Mouse (Mus musculus) adrenal gland, adult 2 months (tissue): ENCODE results near the gene Wdr62. TPM values are rescaled to one million over a fixed set of nuclear protein-coding genes. Genes with fewer than 3 reads are reported as not detected.
"Not testable (repeated sequence)": the region's sequence is repeated elsewhere in the genome, so short reads cannot be mapped to it uniquely, and the experiment has no call there.

ENCODE experiments used
- DNase-seq: peaks from one replicate; pipeline ENCODE4 v3.0.0; 2021
- polyA plus RNA-seq: library from polyadenylated mRNA; depleted of rRNA; stranded (reverse); fragments of >200 nt; gene quantifications from 2 replicates; pipeline ENCODE4 v1.2.3, GENCODE M21; 2012; rRNA removed
- total RNA-seq, 2 experiments: library from RNA; stranded (reverse); gene quantifications; 2 replicates each; pipeline ENCODE4 v1.2.3; 2021

Gene Wdr62
- total and polyA plus RNA-seq, 3 experiments = 4.8 to 17.6 (median 6.1) TPM

GRCm38 (mm10) chr7:30205383-30205782 lies 74.8 kb downstream of the Wdr62 start:
- peak; percentile 70 for DNase-seq

- peak; percentile 46 for DNase-seq
These were observed 75.8 kb downstream of the Wdr62 start for GRCm38 (mm10) chr7:30204380-30204779.

GRCm38 (mm10) chr7:30202895-30203690 lies 77.1 kb downstream of the Wdr62 start:
- DNase-seq = peak; percentile 86

DNA sequence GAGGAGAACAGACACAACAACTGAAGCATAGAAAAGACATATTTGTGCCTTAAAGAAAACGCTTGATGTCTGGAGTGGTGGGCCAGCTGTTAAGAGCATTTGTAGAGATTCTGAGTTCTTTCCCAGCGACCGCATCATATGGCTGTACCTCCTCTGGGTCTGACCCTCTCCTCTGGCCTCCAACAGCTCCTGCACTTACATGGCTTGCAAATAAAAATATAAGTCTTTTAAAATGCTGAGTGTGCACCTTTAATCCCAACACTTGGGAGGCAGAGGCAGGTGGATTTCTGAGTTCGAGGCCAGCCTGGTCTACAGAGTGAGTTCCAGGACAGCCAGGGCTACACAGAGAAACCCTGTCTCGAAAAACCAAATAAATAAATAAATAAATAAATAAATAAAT lies 79.6 kb downstream of the Wdr62 start:
- not testable (repeated sequence) for DNase-seq

GRCm38 (mm10) chr7:30200200-30200599 lies 80.0 kb downstream of the Wdr62 start:
- peak; percentile 46 for DNase-seq

- DNase-seq = no peak
These were observed 80.6 kb downstream of the Wdr62 start for GRCm38 (mm10) chr7:30199498-30200139.

GRCm38 (mm10) chr7:30198481-30198971 lies 81.7 kb downstream of the Wdr62 start, which contains the start of gene Capns1:
Gene Capns1, minus strand, starts transcription at chr7:30198811.
- peak; percentile 78 for DNase-seq

GRCm38 (mm10) chr7:30197592-30198129 lies 82.6 kb downstream of the Wdr62 start:
- no peak for DNase-seq

DNA sequence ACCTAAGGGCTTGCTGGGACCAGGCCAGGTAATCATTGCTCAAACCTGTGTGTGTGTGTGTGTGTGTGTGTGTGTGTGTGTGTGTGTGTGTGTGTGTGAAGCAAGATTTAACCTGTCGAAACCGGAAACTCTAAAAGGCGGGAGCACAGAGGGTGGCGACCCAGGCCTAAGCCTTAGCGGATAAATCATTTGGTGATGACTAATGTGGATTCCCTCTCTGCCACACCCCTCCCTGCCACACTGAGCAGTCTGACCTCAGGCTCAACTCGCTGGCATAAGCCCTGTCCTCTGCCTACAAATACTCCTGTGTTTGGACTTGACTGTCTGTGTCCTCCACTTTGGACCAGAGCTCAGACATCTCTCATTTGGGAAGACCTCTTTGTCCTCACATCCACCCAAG lies 84.0 kb downstream of the Wdr62 start:
- DNase-seq = peak; percentile 81

DNA sequence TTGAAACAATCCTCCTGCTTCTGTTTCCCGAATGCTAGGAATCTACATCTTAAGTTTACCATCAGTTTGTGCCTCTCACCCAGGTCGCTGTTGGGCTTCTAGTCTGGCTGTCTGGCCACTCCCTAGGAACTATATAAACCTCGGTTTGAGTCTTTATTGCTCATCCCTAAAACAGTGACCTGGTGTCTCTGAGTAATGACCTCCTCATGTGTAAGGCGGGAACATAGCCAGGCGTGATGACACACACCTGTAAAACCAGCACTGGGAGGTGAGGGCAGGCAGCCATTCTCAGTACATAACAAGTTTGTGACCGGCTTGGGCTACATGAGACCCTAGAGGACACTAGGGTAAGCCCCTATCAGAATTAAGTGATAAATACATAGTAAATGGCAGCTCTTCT lies 84.8 kb downstream of the Wdr62 start:
- DNase-seq = no peak

DNA sequence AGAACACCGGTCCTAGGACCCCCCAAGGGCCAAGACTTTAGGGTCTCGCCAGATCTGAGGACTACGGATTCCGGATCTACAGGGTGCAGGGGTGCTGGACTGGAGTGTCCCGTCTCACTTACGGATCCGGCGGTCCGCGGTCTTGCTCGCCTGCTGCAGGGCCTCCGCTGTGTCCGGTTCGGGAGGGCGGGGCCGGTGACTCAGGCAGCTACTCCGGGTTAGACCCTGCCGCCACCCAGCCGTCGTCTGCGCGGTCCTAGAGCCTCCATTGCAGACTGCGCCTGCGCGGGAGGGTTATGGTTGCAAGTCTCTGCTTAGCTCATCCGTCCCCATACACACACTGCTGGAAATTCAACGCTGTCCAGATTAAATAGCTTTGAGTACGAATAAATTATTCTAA lies 85.3 kb downstream of the Wdr62 start:
- DNase-seq = peak; percentile 98

DNA sequence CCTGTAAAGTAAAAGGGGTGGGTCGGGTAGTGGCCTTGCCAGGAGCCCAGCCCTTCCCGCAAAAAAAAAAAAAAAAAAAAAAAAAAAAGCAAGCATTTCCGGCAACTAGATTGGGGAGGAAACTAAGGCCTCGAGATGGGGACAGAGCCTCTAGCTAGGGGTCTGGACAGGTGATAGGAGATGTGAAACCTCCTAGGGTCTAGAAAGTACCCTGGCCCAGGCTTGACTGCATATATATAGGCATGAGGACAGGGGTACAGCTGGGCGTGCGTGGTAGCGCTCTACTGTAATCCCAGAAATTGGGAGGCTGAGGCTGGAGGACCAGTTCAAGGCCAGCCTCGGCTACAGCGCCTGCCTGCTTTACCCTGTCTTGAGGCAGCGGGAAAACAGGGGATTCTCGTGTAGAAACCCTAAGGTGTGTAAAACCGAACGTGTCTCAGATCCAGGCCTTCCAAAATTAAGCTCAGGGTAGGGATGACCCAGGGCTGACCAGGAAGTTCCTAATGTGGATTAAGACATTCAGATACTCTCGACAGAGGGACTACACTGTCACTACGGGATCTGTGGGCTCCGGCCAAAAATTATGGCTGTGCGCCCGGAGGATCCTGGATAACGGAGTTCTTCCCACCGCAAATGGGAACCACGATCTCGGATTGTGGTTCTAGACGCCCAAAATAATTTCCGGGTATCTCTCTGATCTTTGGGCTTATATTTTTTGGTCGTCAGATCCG lies 86.0 kb downstream of the Wdr62 start:
- DNase-seq = peak; percentile 72

DNA sequence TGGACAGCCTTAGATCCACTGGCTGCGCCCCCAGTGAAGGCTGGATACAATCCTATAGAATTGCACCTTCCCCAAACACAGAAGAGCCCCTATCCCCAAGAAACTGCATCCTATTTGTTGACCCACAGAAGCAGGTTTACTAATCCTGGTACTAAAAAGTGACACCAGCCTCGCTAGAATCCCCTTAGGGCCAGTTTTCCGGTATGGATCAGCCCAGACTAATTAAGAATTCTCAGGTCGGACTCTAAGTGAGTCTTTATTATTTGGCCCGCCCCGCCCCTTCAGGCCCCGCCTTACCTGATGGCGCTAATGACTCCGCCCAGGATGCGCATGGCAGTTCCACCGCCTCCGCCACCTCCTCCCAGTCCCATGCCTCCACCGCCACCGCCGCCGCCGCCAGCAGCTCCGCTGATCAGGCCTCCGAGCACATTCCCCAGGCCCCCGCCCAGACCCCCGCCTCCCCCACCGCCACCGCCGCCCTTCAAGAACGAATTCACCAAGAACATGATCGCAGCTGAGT lies 86.6 kb downstream of the Wdr62 start:
- DNase-seq = peak; percentile 91

DNA sequence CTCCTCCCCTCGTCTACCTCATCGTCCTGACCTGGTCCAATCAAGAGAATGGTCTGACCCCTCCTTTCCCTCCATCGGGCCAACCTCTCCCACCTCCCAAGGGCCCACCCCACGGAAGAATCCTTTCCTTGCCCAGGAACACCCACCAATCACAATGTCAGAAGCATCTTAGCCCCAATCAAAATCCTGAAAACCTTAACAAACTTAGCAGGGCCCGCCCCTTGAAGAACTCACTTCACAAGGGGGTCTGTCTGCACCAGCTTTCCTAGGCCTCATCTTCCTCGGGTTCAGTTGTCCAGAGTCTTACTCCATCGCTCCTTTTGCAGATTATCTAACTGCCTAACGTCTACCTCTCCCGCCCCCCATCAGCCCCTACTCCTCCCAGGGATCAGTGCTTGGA lies 87.2 kb downstream of the Wdr62 start:
- no peak for DNase-seq

GRCm38 (mm10) chr7:30192088-30192487 lies 88.1 kb downstream of the Wdr62 start:
- DNase-seq = no peak

Other genes starting within 250 kb of the Wdr62 start
- gene Zfp14, start 229.0 kb downstream of the Wdr62 start, total RNA-seq = 1 to 10 TPM; 2.1 to 2.8 TPM
- gene Zfp14, start 229.0 kb downstream of the Wdr62 start, polyA plus RNA-seq = 0.81 and 1.7 TPM in 2 replicates
- 1 to 10 TPM; 1.6 to 2.5 TPM for gene Zfp82, start 207.5 kb downstream of the Wdr62 start, total RNA-seq
- gene Zfp82, start 207.5 kb downstream of the Wdr62 start, polyA plus RNA-seq = 0.06 and 0.11 TPM in 2 replicates
- under 1 TPM in 1 of 2 experiments, not detected in 1; 0.73 TPM for gene Gm26920, start 190.0 kb downstream of the Wdr62 start, total RNA-seq
- gene Gm26920, start 190.0 kb downstream of the Wdr62 start, polyA plus RNA-seq = not detected in 2 replicates
- 1 to 10 TPM; 2.2 to 2.6 TPM for gene Zfp566, start 189.9 kb downstream of the Wdr62 start, total RNA-seq
- gene Zfp566, start 189.9 kb downstream of the Wdr62 start, polyA plus RNA-seq = 1.5 and 1.6 TPM in 2 replicates
- gene Zfp260, start 185.6 kb downstream of the Wdr62 start, total RNA-seq = 10 to 100 TPM; 35.4 to 39.5 TPM
- gene Zfp260, start 185.6 kb downstream of the Wdr62 start, polyA plus RNA-seq = 6.2 and 9.7 TPM in 2 replicates
- 1 to 10 TPM; 2.5 to 4.2 TPM for gene Zfp382, start 158.5 kb downstream of the Wdr62 start, total RNA-seq
- gene Zfp382, start 158.5 kb downstream of the Wdr62 start, polyA plus RNA-seq = 0.07 and 0.44 TPM in 2 replicates
- gene Zfp146, start 110.7 kb downstream of the Wdr62 start, total RNA-seq = 10 to 100 TPM; 45.7 to 52.1 TPM
- 2.2 and 2.5 TPM in 2 replicates for gene Zfp146, start 110.7 kb downstream of the Wdr62 start, polyA plus RNA-seq
- 100 to 1,000 TPM; 353 to 482 TPM for gene Cox7a1, start 96.3 kb downstream of the Wdr62 start, total RNA-seq
- gene Cox7a1, start 96.3 kb downstream of the Wdr62 start, polyA plus RNA-seq = 27.2 and 28.9 TPM in 2 replicates
- gene Capns1, start 81.6 kb downstream of the Wdr62 start, total RNA-seq = 100 to 1,000 TPM; 629 to 666 TPM
- gene Capns1, start 81.6 kb downstream of the Wdr62 start, polyA plus RNA-seq = 1,680 and 2,038 TPM in 2 replicates
- 10 to 100 TPM; 74.2 to 84.9 TPM for gene Polr2i, start 48.5 kb downstream of the Wdr62 start, total RNA-seq
- gene Polr2i, start 48.5 kb downstream of the Wdr62 start, polyA plus RNA-seq = 77.0 and 78.9 TPM in 2 replicates
- 100 to 1,000 TPM in 1 of 2 experiments, 10 to 100 TPM in 1; 74.9 to 116 TPM for gene Tbcb, start 48.1 kb downstream of the Wdr62 start, total RNA-seq
- gene Tbcb, start 48.1 kb downstream of the Wdr62 start, polyA plus RNA-seq = 40.3 and 41.9 TPM in 2 replicates
- gene Ovol3, start 44.7 kb downstream of the Wdr62 start, total RNA-seq = not detected
- gene Ovol3, start 44.7 kb downstream of the Wdr62 start, polyA plus RNA-seq = not detected in 2 replicates
- gene Thap8, start 325 bp downstream of the Wdr62 start, total RNA-seq = not detected
- 0.51 and 0.62 TPM in 2 replicates for gene Thap8, start 325 bp downstream of the Wdr62 start, polyA plus RNA-seq
- 10 to 100 TPM; 27.9 to 28.7 TPM for gene Clip3, start 11.3 kb upstream of the Wdr62 start, total RNA-seq
- 10.2 and 17.3 TPM in 2 replicates for gene Clip3, start 11.3 kb upstream of the Wdr62 start, polyA plus RNA-seq
- 10 to 100 TPM; 57.8 to 73.6 TPM for gene Alkbh6, start 28.3 kb upstream of the Wdr62 start, total RNA-seq
- gene Alkbh6, start 28.3 kb upstream of the Wdr62 start, polyA plus RNA-seq = 276 and 312 TPM in 2 replicates
- gene Syne4, start 34.4 kb upstream of the Wdr62 start, total RNA-seq = 10 to 100 TPM; 18.8 to 34.5 TPM
- 51.8 and 59.1 TPM in 2 replicates for gene Syne4, start 34.4 kb upstream of the Wdr62 start, polyA plus RNA-seq
- gene E130208F15Rik, start 41.3 kb upstream of the Wdr62 start, total RNA-seq = 1 to 10 TPM; 1.2 to 1.6 TPM
- 2.0 and 2.7 TPM in 2 replicates for gene E130208F15Rik, start 41.3 kb upstream of the Wdr62 start, polyA plus RNA-seq
- gene Sdhaf1, start 43.5 kb upstream of the Wdr62 start, total RNA-seq = 10 to 100 TPM in 1 of 2 experiments, 1 to 10 TPM in 1; 9.1 to 18.7 TPM
- gene Sdhaf1, start 43.5 kb upstream of the Wdr62 start, polyA plus RNA-seq = 52.4 and 74.3 TPM in 2 replicates
- 10 to 100 TPM in 1 of 2 experiments, 1 to 10 TPM in 1; 8.2 to 11.9 TPM for gene Lrfn3, start 82.4 kb upstream of the Wdr62 start, total RNA-seq
- gene Lrfn3, start 82.4 kb upstream of the Wdr62 start, polyA plus RNA-seq = 32.9 and 37.6 TPM in 2 replicates
- gene Tyrobp, start 133.3 kb upstream of the Wdr62 start, total RNA-seq = 10 to 100 TPM; 34.7 to 41.9 TPM
- 73.3 and 87.9 TPM in 2 replicates for gene Tyrobp, start 133.3 kb upstream of the Wdr62 start, polyA plus RNA-seq
- gene Hcst, start 139.4 kb upstream of the Wdr62 start, total RNA-seq = 1 to 10 TPM; 1.2 to 2.0 TPM
- gene Hcst, start 139.4 kb upstream of the Wdr62 start, polyA plus RNA-seq = 6.3 and 7.9 TPM in 2 replicates
- gene Nfkbid, start 141.3 kb upstream of the Wdr62 start, total RNA-seq = 1 to 10 TPM; 1.1 to 1.3 TPM
- gene Nfkbid, start 141.3 kb upstream of the Wdr62 start, polyA plus RNA-seq = 3.7 and 4.1 TPM in 2 replicates
- gene Aplp1, start 165.1 kb upstream of the Wdr62 start, total RNA-seq = 10 to 100 TPM; 22.7 to 43.2 TPM
- gene Aplp1, start 165.1 kb upstream of the Wdr62 start, polyA plus RNA-seq = 37.7 and 54.1 TPM in 2 replicates
- gene Kirrel2, start 177.3 kb upstream of the Wdr62 start, total RNA-seq = not detected
- gene Kirrel2, start 177.3 kb upstream of the Wdr62 start, polyA plus RNA-seq = not detected in 2 replicates
- not detected for gene Nphs1, start 177.9 kb upstream of the Wdr62 start, total RNA-seq
- not detected in 2 replicates for gene Nphs1, start 177.9 kb upstream of the Wdr62 start, polyA plus RNA-seq
- gene Prodh2, start 213.2 kb upstream of the Wdr62 start, total RNA-seq = under 1 TPM in 1 of 2 experiments, not detected in 1; 0.86 TPM
- gene Prodh2, start 213.2 kb upstream of the Wdr62 start, polyA plus RNA-seq = 0.10 TPM in 1 of 2 replicates, not detected in the other